Mouse (Mus musculus) gastrocnemius, adult 8-10 months (tissue): ENCODE measurements around the gene E2f4. TPM values are rescaled to one million over a fixed set of nuclear protein-coding genes. Genes with fewer than 3 reads are reported as not detected.

Source experiments
- DNase-seq, 2 experiments: peaks; one replicate each; pipeline ENCODE4 v3.0.0; 2022; ENCODE audit warnings: low spot score in 2 of 2
- total RNA-seq, 4 experiments: library from RNA; stranded (reverse); gene quantifications; 2 replicates each; pipeline ENCODE4 v1.2.4; 2022

The E2f4 gene
- total RNA-seq, 4 experiments from 2014 or later, result 28.1 to 37.8 (median 33.7) TPM

DNA sequence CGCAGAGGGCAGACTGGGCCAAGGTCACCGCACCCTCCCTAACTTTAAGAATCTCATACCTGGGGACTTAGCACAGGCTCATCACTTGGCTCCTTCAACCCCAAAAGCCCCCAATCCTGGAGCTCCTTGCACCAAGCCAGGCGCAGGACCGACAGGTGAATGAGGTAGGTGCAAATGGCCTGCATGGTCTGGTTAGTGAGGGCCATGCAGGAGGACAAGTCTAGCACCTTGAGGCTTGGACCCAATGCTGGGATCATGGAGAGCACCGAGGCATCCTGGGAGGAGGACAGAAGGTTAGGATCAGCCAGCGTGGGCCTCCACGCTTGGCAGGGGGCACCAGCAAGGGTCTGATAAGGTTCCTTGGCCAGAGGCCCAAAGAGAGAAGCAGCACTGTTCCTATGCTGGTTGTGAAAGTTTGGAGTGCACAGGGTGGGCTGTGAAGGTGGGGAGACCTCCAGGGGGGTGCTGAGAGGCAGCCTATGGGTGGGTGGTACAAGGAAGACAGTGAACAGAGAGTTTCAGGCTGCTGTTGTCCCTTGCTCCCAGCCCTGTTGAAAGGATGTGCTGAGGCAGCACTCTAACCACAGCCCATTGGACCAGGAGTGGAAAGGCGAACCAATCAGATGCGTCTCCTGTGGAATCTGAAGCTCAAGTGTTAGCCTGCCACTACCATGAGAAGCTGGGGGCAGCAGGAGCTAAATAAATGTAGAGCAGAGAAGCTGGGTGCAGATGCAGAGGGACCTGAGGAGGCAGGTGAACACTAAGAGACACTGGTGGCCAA, 16.3 kb downstream of the E2f4 start:
- no peak for DNase-seq

DNA sequence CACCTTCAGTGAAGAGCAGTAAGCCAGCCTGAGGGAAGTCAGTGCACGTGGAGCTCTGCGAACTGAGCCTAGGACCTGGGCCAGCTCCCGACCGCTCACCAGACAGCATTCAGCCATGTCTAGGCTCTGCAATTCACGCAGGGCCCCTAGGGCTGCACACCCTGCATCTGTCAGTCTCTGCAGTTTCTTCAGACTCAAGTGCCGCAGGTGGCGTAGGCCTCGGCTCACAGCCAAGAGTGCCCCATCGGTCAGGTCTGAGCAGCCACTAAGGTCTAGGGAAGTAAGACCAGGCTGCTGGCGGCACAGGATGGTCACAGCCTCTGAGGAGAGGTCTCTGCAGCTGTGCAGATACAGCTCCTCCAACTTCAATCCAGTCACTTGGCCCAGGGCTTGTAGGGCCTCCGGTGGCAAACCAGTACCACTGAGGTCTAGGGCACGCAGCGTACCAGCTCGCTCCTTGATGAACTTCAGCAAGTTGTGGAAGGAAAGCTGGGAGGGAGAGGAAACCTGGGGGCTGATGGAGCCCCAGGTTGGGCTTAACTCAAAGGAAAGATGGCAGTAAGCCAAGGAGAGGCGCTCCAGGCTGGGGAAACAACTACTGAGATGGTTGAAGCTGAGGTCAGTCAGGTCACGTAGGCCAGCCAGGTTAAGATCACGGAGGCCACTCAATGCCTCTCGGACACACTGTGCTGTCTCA, 17.8 kb downstream of the E2f4 start:
- DNase-seq, result no peak

DNA sequence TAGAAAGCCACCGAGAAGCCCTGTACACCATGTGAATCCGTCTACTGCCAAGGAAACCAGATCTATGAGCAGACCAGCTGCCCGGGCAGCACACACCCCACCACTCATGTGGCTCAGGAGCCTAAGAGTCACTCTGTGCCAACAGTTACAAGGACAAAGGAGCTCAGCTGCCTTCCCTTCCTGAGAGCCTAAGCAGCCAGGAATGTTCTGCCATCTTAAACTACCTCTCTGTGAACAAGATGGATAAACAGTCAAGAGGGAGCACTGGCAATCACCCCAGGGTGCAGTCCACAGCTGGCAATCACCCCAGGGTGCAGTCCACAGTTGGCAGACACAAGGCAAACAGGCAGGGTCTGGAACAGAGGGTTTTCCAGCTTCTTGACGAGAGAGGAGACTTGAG, 20.5 kb downstream of the E2f4 start:
- DNase-seq, result no peak

DNA sequence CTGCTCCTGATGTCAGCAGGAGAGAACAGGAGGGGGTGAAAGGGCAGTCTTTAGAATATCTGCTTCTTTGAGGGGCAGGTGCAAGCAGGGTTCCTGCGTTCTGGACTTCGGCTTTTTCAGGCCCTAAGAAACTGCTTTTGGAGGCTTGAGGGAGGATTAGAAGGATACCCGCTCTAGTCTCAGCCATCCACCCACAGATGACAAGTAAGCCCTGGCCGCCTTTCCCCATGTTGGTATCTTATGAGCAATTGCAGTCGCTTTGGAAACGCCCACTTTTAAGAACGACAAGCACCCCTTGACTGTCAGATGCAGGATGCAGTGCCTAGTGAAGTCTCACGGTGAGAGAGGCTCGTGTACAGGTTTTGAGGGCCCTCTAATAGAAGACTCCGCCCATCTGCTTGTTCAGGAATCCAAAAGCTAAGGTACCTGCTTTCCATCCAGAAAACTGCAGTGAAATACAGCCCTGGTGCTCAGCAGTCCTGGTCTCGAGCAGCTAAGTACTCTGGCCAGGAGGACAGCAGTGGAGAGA, 21.3 kb downstream of the E2f4 start:
- DNase-seq, result no peak

DNA sequence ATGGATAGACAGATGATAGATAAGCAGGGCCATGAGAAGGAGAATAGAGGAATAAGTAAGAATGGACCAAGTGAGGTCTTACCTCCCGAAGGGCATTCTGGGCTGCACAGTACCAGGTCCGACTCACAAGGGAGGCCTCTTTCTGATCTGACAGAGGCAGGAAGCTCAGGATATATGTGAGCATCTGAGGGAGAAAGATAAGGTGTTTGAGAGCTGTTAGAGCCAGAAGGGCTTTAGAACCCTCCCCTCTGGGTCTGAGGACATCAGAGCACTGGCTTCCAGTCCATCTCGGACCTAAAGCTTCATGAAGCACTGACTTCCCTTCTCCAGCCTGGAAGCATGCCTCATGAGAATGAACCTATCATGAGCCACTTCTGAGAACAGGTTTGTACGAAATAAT, 25.7 kb downstream of the E2f4 start:
- DNase-seq, result no peak

DNA sequence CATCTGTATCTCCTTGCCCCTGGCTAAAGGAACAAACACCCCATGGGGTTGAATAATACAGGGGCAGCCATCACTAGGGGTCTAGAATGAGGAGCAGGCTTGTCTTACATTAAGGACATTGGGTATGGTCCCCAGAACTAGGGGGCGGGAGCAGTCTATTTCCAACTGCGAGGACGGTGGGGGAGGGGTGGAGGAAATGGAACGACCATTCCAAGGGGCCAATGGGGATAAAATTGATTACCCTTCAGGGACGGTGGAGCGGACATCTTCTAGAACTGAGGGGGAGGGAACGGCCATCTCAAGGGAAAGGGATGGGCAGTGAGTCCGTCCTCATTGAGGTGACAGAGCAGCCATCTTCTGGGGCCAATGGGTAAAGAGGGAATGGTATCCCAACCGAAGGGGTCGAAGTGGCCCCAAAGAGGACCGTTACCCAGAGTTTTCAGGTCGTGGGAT, 28.2 kb downstream of the E2f4 start:
- DNase-seq, result no peak

DNA sequence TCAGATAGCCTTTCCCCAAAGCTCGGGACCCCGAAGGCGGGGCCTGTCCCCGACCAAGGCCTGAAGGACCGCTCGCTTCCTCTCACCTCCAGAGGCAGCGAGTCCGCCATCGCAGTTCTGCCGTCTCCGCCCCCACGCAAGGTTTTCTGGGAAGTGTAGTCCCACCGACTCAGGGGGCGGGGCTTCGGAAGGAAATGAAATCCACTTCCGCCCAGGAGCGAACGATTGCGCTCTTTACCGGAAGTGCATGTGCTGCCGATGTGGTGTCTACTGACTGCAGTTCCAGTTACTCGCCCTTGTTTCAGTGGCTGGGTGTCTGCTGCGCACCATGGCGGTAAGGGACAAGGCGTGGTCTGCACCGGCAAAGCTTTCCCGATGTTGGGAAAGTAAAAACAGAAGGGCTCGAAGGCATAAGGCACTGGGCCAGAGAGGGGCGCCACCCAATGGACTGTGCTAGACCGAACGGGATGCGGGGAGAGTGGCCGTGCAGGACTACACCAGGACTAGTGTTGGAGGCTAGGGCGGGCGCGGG, 28.7 kb downstream of the E2f4 start, which contains the start of the genes Lrrc29 and Tmem208:
TSS of gene Lrrc29 (minus strand) at position 138 of the 532 bp plus-strand sequence.
TSS of gene Tmem208 (plus strand) at position 214 of the 532 bp plus-strand sequence.
- DNase-seq, result peak; percentile 93 to 94

DNA sequence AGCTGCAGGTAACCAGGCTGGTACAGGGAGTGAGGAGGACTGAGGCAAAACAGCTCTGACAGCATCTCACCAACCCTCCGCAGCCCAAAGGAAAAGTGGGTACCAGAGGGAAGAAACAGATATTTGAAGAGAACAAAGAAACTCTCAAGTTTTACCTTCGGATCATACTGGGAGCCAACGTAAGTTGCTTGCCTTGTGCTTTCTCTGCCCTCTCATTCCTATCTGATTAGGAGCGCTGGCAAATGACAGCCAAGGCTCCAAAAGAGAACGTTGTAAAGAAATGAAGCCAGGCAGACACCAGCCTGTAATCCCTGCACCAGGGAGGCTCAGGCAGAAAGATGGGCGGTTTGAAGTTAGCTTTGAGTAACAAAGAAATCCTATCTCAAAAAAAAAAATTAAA, 29.5 kb downstream of the E2f4 start:
- no peak for DNase-seq

DNA sequence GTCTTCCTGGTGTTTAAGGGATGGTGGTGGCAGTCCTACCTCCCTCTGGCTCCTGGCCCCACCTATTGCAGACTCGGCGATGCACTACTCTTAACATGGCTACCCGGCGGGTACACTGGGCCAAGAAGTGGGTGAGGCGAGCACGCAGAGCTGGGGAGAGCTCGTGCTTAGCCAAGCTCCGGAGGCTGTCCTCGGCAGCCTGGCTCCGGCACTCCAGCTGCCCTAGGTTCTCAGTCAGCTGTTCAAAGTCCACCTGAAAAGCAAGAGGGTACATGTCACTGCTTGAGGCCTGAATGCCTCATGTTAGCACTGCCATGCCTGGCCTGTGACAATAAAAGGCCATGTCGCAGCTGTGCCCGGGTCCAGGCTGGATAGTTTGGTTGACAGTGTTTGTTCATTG, 32.9 kb downstream of the E2f4 start:
- DNase-seq, result peak in 1 of 2 experiments; percentile 2

DNA sequence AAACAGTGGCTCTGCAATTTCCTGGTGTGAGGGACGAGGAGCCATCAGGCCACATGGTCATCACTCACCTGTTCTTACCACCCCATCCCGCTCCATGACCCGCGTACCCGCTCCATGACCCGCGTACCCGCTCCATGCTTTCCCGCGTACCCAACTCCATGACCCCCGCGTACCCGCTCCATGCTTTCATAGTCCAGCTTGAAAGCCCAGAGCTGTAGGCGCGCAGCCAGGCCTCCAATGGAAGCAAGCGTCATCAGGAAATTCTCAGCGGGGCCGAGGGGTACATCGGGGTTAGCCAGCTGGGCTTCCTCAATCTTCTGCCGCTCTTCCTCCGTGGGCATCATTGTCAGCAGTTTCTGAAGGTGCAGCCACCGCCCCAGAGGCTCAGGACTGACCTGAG, 34.0 kb downstream of the E2f4 start:
- DNase-seq, result peak in 1 of 2 experiments; percentile 3

DNA sequence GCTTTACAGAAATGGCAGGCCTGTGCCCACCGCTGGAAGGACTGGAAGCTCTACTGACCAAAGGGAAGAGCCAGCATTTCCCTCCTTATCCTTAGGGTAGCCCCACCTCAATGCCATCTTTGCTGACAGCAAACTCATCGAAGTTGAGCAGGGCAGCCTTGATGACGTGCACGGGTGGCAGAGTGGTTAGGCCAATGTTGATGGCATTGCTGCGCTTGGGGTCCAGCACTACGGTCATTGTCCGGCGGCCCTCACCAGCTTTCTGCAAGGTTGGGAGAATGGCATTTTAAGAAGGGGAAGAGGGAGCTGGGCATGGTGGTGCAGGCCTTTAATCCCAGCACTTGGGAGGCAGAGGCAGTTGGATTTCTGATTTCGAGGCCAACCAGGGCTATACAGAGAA, 34.5 kb downstream of the E2f4 start:
- DNase-seq, result no peak

DNA sequence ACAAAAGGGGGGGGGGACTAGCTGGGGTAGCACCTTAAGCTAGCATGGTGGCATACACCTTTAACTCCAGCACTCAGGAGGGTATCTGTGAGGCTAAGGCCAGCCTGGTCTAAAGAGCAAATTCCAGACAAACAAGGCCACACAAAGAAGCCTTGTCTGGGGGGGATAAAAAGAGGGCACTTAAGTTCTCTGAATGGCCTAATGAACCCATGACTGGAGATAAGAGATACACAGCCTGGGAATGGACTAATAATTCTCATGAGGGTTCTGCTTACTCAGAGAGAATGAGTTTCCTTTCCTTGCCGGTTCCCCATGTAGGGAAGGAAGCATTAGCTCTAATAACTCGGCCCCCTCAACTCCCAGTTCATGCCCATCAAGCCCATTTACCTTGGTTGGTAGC, 35.1 kb downstream of the E2f4 start:
- DNase-seq, result no peak

DNA sequence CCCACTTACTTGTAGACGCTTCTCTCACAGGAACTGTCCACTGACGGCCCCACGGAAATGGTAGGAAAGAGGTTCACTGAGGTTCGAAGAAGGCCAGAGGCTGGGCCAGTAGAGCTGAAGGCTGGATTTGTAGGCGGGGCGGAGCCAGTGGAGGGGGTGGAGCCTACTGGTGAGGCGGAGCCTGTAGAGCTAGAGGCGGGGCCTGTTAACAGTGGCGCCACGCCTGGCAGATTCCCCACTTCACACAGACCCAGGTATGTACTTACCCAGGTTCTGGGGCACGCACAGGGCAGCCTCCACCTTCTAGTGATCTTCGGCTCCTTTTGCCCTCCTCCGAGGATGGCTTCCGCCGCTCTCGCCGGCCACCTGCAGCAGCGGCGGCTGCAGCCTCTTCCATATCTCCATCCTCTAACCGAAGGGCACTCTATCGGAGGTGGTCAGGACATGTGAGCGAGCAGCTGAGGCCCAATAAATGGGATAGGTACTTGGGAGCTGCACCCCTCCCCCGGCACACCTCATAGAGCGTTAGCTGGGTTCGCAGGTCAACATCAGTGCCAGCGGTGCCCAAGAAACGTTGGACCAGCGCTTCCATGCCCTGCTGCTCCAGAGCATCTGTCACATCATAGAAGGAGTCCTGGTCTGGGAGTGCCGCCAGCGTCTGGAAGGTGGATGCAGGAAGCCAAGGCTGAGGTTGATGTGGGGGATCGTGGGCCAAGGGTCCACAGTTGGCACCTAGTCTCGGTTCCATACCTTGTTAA, 39.1 kb downstream of the E2f4 start:
- no peak for DNase-seq

DNA sequence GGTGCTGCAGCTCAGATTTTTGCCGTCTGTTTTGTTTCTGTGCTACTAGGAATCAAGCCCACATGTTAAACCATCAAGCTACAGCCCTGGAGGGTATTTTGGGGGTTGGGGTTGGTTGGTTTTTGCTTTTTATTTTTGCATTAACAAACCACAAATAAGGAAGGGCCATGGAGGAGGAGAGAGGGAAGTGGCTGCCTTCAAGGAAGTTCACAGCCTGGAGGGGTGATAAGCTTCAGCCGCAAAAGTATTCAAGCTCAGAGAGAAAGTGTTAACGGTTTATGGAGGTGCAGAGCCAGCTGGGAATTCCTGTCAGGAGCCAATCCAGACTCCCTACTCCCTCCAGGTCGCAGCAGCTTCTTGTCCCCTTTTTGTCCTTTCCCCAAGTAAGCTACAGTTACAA, 41.5 kb downstream of the E2f4 start:
- DNase-seq, result no peak

DNA sequence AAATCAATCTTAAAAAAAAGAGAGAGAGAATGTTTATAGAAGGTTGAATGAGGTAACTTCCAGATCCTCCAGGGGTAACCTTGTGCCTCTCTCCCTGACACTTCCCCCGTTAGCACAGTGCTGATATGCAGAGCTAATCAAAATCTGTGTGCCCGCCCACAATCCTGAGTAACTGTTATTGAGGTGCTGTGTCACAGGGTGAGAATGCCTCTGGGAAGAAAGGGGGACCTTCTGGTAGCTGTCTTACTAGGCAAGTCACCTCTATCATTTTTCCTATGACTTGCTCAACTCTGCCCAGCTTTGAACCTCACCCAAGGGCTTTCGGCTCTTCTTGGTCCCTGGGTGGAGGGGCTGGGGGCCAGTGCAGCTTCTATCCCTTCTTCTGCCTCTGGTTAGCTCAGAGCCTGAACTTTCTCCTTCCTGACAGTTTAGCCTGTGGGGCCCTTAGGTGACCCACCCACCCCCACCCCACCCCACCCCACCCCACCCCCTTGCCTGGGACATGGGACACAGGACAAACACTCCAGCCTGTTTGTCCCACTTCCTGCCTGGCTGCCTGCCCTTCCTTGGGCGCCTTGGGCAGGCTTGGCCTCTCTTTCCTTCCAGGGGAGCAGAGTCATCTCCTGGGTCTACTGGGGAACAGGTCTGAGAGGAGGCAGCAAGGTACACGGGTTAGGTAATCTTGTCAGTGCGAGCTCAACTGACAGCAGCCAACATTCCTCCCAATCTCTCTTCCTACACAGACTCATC, 42.6 kb downstream of the E2f4 start:
- DNase-seq, result no peak

DNA sequence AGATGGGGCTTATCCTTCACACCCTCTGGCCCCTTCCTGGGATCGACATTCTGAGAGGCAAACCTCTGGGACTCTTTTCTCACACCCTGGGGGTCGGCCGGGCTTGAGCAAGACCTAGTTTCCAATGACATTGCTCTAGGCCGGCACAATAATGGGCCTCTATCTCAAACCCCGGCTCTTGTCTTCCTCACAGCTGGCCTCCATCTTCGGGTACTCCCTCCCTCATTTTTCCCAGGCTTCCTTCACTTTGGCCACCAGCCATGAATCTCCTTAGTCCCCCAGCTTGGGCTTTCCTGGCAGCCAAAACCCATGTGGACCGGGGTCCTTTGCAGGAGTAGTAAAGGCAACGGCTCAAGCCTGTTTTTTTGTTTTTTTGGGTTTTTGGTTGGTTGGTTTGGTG, 43.9 kb downstream of the E2f4 start:
- no peak for DNase-seq

DNA sequence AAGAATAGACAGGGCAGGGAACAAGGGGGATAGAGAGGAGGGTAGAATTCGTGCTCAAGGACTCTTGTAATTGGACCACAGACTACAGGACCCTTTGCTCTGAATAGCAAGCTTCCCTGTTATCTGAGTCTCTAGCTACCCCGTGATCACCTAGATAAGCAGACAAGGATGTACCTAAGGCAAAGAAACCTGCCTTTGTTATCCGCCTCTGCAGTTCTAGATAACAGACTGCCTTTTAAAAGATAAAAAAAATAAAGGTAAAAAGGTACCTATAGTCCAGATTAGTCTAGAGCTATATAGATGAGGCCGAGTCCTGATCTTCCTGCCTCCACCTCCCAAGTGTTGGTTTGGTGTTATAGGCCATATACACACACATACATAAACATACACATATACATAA, 45.3 kb downstream of the E2f4 start:
- no peak for DNase-seq

DNA sequence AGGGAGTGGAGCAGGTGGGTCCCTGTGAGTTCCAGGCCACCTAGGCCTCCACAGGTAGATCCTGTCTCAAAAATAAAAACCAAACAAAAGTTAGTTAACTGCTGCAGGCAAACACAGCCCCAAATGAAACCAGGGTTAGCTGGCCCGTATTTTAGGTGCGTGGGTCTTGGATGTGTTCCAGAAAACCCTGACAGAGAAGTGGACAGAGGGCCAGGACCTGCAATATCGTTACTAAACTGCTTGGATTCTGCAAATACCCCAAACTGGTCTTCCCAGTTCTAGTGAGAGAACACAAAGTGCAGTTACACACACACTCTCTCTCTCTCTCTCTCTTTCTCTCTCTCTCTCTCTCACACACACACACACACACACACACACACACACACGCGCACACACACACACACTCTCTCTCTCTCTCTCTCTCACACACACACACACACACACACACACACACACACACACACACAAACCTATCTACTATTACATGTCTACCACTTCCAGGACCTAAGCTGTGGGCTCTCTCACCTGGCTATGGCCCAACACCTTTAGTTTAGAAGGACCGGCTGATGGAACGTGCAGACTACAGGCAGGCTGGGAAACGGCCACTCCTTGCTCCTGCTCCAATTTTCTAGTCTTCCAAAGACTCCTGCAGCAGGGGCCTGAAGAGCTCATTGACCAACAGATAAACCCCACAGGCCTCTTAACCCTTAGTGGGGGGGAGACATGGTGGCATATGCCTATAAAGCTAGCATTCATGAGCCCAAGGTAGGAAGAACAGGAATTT, 46.5 kb downstream of the E2f4 start:
- DNase-seq, result no peak

DNA sequence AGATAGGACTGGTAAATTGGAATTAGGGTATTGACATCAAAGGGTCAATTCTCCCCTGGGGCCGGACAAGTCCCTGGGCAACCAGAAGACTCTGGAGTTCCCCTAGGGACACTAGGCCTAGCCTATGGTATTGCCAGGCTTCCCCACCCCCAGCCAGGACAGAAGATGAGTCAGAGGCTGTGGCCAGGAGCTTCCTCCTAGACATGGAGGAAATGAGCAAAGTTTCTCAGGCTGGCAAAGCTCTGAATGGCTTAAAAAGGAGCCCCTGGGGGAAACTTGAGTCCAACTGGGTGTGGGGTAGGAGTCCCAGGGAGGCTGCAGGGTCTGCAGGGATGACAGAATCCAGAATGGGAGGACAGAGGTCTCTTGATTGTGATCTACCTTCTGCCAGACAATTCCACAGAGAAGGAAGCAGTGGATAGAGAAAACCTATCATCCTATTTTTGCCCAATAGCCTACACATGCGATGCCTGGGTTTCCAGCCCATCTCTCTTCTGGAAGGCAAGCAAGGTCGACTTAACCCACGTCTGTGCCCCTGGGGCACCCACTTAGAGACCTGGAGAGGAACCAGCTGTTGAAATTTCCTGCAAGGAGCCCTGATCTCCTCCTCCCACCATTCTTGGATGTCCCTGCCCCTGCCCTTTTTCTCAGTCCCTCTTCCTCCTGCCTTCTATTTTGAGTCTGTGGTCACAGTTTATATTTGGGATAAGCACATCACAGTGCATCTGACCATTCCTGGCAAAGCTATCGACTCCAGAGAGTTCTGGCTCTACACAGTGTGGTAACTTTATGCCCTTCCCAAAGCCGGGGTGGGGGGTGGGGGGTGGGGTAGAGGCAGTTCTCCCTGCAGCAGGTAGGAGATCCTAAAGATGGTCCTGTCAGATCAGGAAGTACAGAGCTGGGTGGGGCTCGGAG, 47.9 kb downstream of the E2f4 start:
- no peak for DNase-seq
